Mouse (Mus musculus) urinary bladder, postnatal 10 days (tissue): ENCODE measurements around the gene I830077J02Rik.
A peak's percentile ranks its signal among the peaks of the same experiment; 100 is the strongest.
"Not testable (repeated sequence)": the region's sequence is repeated elsewhere in the genome, so short reads cannot be mapped to it uniquely, and the experiment has no call there.

ENCODE experiments used
- DNase-seq: peaks from one replicate; pipeline ENCODE4 v3.0.0; 2022; ENCODE audit warnings: low spot score

Gene I830077J02Rik

DNA sequence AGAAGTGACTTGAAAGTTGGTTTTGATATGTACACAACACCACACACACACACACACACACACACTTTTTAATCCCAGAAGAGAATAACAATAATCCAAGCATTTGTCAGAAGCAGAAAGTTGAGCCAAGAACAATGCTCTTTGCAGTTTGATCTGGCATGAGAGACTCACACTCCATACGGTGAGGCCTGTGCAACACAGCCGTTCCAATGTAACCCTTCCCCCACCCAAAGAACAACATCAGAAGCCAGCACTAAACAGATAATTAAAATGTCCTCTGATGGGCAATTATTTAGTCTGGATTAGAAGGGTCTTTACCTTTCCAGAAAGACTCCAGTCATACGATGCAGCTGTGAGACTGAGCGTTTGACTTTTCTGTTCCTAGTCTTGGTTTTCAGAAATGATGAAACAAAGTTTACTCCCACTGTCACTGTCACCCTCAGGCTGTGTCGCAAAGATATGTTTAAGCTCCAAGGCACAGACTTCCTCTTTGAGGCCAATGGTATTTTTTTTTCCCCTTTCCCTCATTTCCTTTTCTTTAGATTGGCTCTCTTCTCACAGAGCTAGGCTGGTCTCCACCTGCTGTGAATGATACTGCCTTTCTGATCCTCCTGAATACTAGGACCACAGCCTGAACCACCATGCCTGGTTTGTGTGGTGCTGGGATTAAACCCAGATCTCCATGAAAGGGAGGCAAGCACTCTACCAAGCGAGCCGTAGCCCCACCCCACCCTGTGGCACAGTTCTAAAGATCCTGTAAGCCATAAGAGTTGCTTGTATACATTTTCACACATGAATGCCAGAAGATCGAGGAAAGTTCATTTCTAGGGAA lies at the start of gene I830077J02Rik:
TSS of gene I830077J02Rik (minus strand) at position 425 of the 832 bp plus-strand sequence.
- no peak for DNase-seq

DNA sequence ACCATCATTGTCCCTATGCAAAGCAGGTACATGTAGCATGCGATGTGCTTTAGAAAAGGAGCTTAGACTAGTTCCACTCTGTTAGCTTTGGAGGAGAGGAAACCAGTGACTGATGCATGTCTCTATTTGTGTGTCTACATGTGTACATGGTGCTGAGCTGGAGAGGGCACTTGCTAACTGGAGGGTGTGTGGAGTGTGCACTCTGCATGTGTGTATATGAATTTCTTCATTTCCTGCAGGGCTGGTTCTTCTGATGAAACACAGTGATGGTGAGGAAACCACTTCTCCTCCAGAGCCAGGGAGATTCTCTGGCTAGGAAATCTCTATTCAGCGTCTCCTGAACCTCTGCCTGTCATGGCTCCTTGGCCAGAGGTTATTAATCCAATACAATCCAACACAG lies 41.7 kb upstream of the I830077J02Rik start:
- DNase-seq: no peak

DNA sequence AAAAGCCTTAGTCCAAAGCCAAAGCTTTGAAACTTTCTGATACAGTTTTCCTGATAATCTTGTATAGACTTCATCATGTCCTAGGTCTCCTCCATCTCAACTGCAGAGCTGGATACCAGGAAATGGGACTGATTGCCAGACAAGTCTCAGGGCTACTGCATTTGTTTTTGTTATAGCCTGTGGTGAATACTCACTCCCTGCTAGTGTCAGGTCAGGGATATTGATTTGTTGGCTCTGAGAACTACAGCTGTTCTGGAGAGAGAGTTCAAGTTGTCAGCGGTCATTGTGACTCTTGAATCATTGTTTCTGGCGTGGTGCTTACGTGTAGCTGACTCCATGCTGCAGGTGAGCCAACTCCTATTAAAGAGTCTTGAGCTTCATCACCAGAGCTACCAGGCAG lies 40.9 kb upstream of the I830077J02Rik start, which contains the start of gene Ovgp1:
TSS of gene Ovgp1 (plus strand) at position 301 of the 400 bp plus-strand sequence.
- DNase-seq: no peak

DNA sequence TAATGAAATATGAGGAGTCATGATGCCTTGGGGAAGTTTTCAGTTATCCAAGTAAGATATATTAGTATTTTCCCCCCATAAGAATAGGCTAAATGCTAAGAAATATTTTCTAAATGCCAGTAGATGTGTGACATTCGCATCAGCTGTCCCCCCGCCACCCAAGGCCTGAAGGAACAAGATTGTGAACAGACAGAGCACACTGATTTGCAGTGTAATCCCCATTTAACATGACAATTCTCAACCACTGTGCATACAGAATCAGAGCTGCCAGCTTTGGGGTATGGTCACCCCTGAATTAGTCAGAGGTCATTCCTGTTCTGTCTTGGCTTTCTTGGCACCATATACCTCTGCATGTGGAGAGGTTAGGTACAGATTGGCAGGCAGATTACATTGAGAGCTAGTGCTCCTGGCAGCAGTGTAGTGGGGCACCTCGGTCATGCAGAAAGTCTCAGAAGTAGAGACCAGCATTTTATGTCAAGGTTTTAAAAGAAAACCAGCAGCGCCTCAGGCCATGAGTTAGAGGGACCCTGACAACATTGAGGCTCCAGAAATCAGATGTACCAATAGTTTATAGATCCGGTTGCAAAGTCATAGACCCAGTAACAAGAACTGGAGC lies 39.5 kb upstream of the I830077J02Rik start:
- DNase-seq: no peak

DNA sequence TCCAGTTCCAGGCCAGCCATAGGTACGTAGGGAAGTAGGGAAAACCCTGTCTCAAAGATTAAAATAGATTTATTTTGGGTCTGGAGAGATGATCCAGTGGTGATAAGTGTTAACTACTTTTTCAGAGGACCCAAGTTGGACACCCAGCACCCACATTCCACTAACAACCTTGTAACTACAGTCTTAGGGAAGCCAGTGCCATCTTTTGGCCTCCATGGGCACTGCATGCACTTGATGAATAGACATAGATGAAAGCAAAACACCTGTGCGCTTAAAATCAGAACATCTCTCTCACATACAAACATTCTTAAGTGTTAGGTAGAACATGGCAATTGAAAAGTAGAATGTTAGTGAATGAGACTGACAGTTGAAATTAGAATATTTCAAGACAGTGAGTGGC lies 28.2 kb upstream of the I830077J02Rik start:
- no peak for DNase-seq

DNA sequence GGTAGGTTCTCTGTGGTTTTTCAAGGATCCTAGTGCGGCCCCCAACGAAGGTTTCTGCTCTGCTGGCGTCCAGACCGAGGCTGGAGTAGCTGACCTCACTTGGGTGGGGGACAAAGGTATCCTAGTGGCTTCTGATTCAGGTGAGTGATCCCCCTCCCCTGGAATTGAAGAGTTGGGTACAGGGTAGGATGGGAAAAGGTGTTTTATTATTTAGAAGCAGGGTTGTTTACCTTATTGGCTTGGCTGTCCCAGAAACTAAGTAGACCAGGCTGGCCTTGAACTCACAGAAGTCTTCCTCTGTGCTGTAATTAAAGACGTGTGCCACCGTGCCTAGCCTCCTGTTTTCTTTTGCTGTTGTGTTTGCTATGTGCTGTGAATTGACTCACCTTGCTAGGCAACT lies 27.5 kb upstream of the I830077J02Rik start, which contains the start of gene Atp5f1:
TSS of gene Atp5f1 (minus strand) at position 101 of the 400 bp plus-strand sequence.
- no peak for DNase-seq

DNA sequence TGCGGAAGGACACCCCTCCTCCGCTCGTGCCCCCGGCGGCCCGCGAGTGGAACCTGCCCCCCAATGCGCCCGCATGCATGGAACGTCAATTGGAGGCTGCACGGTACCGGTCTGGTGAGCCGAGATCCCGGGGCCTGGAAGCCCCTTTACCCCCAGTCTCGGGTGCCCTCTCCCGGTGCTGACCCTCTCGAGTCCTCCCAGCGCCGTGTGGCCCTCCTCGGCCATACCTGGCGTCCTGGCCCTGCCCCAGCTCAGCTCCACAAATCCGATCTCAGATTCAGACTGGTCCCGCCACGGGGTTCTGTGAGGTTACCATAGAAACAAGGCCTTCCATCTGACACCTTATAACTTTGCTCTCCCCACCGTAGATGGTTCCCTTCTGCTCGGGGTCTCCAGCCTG lies 27.1 kb upstream of the I830077J02Rik start:
- DNase-seq: no peak

DNA sequence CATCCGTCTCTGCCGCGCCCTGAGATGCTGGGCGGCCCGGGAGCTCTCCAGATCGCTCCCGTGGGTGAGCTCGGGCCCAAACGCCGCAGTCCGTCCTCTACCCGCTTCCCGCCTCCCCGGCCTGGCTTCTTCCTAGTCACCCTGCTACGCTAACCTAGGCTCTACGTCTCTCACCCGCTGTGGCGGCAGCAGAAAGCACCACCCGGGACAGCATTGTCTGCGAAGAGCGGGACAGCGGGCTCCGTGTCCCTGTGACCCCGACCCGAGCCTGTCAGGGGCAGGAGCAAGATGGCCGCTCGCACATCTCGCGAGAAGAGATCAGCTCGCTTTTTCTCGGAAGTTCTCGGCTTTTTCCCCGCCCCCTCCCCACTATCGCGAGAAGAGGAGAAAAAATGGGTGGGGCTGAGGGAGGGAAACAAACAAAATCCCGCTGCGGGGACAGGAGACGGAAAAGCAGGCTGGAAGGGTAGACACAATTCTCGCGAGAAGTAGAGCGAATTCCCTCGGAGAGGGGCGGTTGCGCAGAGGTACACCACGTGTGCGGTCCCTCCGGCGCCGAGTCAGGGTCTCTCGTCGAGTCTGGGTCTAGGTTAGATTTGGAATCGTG lies 26.6 kb upstream of the I830077J02Rik start, which contains the start of gene Wdr77:
TSS of gene Wdr77 (plus strand) at position 396 of the 607 bp plus-strand sequence.
- peak; percentile 80 for DNase-seq

DNA sequence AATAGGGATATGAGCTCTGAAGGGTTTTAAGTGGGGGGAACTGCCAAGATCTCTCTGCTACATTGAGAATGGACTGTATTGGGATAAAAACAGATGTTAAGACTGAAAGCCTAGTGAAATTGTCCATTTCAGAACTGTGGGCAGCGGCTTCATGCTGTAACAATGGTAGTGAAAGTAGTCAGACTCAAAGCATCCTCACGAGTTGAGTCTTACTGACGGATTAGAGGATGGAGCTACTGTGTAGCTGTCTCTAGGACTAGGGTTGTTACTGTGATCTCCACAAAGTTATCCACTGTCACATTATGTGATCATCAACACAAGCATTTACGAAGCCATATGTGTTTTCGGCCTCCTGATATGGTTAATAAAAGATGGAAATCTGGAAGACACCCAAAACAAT lies 25.7 kb upstream of the I830077J02Rik start:
- no peak for DNase-seq

DNA sequence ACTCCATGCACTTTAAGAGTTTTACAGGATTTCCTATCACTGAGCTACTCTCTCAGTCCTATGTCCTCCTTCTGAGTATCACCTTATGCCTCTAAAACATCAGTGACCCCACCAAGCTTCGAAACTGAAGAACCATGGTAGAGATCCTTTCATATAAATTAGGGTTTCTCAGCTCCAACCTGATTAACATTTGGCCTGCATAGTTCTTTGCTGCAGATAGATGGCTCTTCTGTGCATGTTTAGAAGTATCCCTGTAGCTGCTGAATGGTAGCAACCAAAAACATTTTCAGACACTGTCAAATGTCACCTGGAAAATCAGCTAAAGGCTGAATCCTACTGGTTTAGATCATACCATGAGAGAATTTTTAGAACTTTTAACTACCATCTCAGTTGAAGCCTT lies 24.8 kb upstream of the I830077J02Rik start:
- no peak for DNase-seq

DNA sequence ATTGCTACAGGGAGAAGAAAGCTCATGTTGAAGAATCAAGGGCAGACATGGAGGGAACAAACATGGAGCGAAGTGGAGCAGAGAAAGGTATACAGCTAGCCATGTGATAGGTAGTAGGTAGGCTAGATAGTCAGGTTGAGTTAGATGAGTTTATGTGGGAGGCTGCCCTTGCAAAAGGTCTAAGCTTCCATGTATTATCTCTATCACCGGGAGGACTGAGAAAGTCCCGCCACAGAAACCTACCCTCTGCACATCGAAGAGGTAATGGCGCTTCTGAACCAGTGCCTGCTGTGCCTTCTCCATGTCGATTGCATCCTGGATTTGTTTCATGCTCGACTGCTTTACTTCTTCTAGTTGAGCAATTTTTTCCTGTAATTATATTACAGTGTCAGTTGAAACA lies 18.9 kb upstream of the I830077J02Rik start:
- DNase-seq: no peak

DNA sequence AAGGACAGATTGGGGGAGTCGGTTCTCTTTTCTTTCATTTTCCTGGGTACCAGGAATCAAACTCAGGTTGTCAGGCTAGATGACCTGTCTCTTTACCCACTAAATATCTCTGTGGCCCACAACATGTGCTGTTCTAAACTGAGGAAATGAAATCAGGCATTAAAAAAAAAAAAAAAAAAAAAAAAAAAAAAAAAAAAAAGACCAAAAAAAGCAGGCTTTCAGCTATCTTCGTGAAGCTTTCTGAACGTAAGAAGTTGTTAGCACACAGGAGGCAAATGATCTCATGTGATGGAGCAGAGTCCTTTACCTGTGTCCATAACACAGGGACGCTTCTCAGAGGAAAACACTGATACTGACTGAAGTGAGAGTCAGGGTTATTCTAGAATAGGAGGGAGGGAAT lies 3.6 kb upstream of the I830077J02Rik start:
- no peak for DNase-seq

DNA sequence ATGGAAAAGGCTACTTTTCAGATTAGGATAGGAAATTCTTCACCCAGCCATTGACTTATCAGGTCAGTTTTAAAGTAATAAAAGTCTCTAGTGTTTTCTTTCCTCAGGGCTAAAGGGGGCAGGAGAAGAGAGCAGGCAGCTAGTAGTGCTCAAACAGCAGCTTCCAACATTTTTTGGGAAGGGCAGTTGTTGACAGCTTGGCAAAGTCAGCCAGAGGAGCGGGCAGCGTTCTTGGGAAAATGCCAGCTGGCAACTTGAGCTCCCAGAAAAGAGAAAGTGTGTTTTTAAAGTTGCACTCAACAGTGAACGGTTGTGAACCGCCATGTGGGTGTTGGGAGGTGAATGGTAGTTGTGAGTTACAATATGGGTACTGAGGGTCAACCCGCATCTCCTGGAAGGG lies 2.6 kb upstream of the I830077J02Rik start:
- no peak for DNase-seq

DNA sequence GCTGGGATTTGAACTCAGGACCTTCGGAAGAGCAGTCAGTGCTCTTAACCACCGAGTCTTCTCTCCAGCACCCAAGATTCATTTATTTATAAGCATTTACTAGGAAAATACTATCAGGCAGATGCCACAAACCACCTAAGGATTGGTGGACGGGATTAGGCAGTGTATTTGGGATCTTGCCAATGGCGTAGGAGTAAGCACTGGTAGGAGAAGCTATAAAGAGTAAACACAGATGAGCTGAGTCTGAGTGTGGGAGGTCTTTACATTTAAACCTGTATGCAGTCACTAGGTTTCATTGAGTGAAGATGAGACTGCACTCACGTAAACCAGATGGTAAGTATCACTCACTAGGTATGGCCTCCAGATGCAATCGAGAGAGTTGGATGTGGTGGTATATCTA lies 1.5 kb upstream of the I830077J02Rik start:
- no peak for DNase-seq

DNA sequence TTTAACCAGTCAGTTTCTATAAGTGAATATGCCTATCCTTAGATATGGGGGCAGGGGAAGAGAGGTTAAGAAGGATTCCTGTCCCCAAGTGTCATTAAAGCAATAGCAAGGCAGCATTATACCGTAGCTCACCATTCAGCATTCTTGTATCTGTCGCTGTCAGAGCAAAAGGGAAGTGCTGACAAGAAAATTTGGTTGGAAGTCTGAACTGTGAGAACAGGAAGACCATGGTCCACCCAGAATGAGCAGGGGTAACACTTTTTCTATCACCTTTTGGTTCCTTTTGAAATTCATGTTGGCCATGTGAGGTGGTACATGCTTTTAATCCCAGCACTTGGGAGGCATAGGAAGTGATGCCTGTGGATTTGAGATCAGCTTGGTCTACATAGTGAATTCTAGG lies 1.4 kb downstream of the I830077J02Rik start:
- DNase-seq: no peak

DNA sequence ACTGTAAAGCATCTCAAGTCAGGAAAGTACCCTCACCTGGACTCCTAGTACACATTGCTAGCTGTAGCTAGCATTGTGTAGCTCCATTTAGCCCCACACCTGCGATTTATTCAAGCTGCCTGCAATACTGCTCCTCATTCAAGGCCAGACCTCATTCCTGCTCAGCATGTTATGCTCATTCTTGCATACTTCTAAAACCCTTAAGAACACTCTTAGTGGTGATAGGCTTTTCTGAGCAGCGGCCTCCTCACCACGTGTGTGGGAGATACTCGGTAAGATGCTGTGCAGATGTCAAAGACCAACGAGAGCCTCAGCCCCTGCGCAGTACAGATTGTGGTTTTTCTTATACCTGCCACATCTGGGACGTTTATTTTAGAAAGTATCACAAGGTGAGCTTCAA lies 2.6 kb downstream of the I830077J02Rik start:
- DNase-seq: no peak

DNA sequence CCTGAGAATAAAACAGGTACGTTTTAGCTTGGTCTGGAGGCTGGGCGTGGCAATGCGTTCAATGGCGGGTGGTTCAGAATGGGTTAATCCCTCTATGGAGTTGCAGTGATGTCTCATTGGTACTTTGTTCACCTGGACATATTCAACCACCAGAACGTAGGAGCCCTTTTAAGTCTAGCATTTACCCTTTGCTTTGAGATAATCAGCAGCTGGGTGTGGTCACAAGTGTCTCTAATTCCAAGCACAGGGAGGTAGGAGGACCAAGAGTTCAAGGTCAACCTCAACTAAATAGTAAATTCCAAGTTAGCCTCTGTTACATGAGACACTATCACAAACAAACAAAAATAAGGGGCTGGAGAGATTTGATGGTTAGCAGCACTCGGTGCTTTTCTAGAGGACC lies 3.7 kb downstream of the I830077J02Rik start:
- DNase-seq: no peak

DNA sequence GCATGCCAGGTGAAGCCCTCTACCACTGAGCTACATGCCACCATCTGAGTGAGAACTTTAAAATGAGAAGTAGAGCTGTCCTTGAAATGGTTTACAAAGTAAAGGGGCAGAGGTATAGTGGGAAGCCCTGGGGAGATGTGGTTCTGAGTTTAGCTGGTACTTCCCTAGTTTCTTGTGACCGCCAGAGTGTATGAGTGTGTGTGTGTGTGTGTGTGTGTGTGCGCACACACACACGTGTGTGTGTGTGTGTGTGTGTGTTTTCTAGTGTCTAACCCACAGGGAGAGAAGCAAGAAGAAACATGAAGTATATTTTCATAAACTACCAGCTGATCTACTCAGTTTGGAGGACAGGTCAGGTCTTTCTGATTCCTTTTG lies 4.3 kb downstream of the I830077J02Rik start:
- DNase-seq: no peak

DNA sequence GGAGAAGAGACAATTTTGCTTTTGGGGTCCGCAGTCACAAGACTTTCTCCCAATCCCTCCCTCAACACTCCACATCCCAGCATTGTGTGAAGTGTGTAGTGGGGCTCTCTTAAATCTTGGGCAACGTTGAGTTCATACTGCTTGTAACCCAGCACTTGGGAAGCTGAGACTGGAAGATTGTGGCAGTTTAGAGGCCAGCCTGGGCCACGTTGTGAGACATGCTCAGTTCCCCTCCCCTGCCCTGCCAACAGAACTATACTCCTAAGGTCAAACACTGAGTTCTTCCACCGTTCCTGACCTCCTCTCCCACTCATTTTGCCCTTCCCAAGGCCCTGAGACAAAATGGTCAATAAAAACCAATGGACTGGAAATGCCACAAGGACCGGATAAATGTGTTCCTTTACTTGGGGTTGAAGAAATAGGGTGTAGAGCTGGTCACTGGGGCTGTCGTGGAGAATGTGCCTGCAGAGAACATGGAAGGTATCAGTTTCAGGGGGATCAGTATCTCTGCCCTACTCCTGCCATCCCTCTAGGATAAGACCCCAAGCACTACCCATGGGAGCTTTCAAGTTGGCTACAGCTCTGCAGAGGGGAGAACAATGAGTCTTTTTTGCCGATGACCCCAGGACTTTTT lies 4.8 kb downstream of the I830077J02Rik start:
- no peak for DNase-seq

DNA sequence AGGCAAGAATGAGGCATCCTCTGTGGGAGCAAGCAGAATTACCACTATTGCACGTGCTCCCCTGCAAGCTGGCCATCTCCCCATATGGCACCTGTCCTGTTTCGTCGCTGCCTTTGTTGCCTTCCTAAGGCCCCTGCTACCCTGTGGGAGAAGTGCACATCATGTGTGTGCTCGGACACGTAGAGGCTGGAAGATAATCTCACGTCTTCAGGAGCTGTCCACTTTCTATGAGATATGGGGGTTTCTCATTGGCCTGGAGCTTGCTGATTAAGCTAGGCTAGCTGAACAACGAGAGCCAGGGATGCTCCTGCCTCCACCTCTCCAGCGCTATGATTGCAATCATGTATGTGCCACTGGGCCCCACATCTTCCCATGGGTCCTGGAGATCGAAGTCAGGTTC lies 7.8 kb downstream of the I830077J02Rik start:
- no peak for DNase-seq

DNA sequence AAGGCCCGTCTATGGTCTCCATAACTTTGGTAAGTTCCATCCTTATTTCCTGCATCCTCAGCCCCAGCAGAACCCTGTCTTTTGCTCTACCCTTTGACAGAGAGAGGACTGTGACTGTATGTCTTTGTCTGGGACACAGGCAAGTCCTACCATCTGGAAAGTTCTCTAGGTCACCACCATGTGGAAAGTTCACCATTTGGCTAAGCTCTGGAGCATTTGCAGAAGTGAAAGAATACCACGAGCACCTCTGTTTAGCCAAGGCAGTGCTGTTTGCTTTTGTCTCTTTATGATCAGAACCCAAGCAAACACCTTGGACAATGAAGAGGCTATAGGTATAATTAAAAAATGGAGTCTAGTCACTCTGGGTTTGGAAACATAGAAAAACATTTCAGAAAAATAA lies 10.5 kb downstream of the I830077J02Rik start:
- no peak for DNase-seq

DNA sequence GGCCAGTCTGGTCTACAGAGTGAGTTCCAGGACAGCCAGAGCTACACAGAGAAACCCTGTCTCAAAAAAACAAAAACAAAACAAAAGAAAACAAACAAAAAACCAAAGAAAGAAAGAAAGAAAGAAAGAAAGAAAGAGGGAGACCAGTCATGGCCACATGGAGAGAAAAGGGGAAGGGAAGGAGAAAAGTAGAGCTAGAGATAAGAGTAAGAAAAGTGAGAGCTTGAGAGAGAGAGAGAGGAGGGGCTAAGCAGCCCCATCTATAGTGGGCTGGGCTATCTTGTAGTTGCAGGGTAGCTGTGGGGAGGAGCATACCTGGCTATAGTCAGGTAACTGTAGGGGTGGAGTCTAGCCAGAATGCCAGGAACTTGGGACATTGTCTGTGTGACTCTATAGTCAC lies 11.7 kb downstream of the I830077J02Rik start:
- DNase-seq: not testable (repeated sequence)

DNA sequence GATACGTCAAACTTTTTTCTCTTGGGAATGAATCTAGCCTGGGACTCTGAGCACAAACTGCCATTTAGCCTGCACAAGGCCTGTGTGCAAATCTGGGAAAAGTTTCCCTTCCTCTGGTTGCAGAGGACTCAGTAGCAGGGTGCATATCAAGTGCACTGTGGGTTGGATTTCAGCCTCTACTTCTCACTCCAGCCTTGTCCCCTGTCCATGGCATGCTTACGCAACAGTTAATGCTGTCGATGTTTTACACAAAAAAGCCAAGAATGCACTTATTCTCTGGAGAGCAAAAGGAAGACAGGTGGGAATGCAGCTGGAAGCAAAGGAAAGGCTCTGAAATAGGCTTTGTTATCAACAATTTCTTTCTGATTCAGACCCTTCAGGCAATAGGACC lies 14.1 kb downstream of the I830077J02Rik start:
- no peak for DNase-seq
